Mouse (Mus musculus) cerebellum, adult 2 months (tissue): ENCODE results near the gene 4930595D18Rik.

ENCODE experiments used
- CTCF ChIP-seq: fragments of 200-500 bp; IDR thresholded peaks from 2 replicates; pipeline ENCODE4 v1.5.1; 2011; ENCODE audit warnings: low read depth, mild to moderate bottlenecking, control low read depth, low read length, moderate library complexity, borderline replicate concordance; ENCODE audit not compliant: insufficient read depth
- POLR2A ChIP-seq: fragments of 200-500 bp; IDR thresholded peaks from 2 replicates; pipeline ENCODE4 v1.6.1; 2011; ENCODE audit warnings: low read length, control low read depth, borderline replicate concordance; ENCODE audit not compliant: insufficient read depth

GRCm38 (mm10) chr12:111203945-111204344 is 19.7 kb upstream of the 4930595D18Rik start:
- TF ChIP-seq POLR2A (no peak), CTCF (no peak)
